Mouse (Mus musculus) limb, embryonic 12.5 days (tissue): ENCODE measurements around the gene Pgls. TPM values are rescaled to one million over a fixed set of nuclear protein-coding genes. Genes with fewer than 3 reads are reported as not detected.

Experiments
- ATAC-seq: fragments of 200-750 bp; cut with Nextera tagmentation; 2 replicates; pipeline ENCODE4 v1.8.0; 2017; ENCODE audit warnings: low read depth, moderate TSS enrichment; ENCODE audit not compliant: insufficient number of reproducible peaks, insufficient read depth, low FRiP score, low TSS enrichment
- H3K27ac ChIP-seq: fragments of 300-500 bp; sonication (generic); 2 replicates; pipeline ENCODE4 v1.5.1; 2016; ENCODE audit warnings: mild to moderate bottlenecking, moderate library complexity
- H3K27me3 ChIP-seq: fragments of 300-500 bp; sonication (generic); 2 replicates; pipeline ENCODE4 v1.6.1; 2016; ENCODE audit warnings: mild to moderate bottlenecking, moderate library complexity
- H3K36me3 ChIP-seq: fragments of 300-500 bp; sonication (generic); 2 replicates; pipeline ENCODE4 v1.6.1; 2016; ENCODE audit warnings: mild to moderate bottlenecking, moderate library complexity
- H3K4me1 ChIP-seq: fragments of 300-500 bp; sonication (generic); replicated peaks from 2 replicates; pipeline ENCODE4 v1.6.1; 2016
- H3K4me2 ChIP-seq: fragments of 300-500 bp; sonication (generic); 2 replicates; pipeline ENCODE4 v1.6.1; 2016; ENCODE audit warnings: mild to moderate bottlenecking, moderate library complexity
- H3K4me3 ChIP-seq: fragments of 300-500 bp; sonication (generic); replicated peaks from 2 replicates; pipeline ENCODE4 v1.5.1; 2016; ENCODE audit warnings: mild to moderate bottlenecking
- H3K9ac ChIP-seq: fragments of 300-500 bp; sonication (generic); replicated peaks from 2 replicates; pipeline ENCODE4 v1.6.1; 2016; ENCODE audit warnings: mild to moderate bottlenecking, moderate library complexity
- H3K9me3 ChIP-seq: fragments of 300-500 bp; sonication (generic); 2 replicates; pipeline ENCODE4 v1.6.1; 2016; ENCODE audit warnings: mild to moderate bottlenecking, moderate library complexity
- WGBS: fragments of 180-500 bp; shearing (Covaris S2); methylation state at CpG from one replicate; pipeline ENCODE4 v1.1.7; 2016; 5-methylcytosine and 5-hydroxymethylcytosine counted together
- polyA plus RNA-seq: library from polyadenylated mRNA; unstranded; fragments of >200 nt; fragmentation: Nextera tagmentation; extraction: Ambion mirVana; gene quantifications from 2 replicates; pipeline ENCODE4 v1.2.1, GENCODE M21; 2016

The Pgls gene
- polyA plus RNA-seq, result 228 and 243 TPM in 2 replicates

GRCm38 (mm10) chr8:71591471-71592373, at the start of gene Pgls:
TSS of gene Pgls (plus strand) at chr8:71592176.
- H3K36me3 ChIP-seq, result peaks cover 11% of the 10 kb centered on the region
- H3K9me3 ChIP-seq, result no peaks in the 10 kb centered on the region
- H3K27me3 ChIP-seq, result peaks cover 9% of the 10 kb centered on the region; the same call in 1 of the 2 replicates
- peak; percentile 77 for ATAC-seq
- H3K4me2 ChIP-seq, result peak within 1 kb of the TSS; percentile 94
- WGBS, result under 1% methylated on average over 70 of the region's 71 CpGs
- peak within 1 kb of the TSS; percentile 98 for H3K27ac ChIP-seq
- peak within 1 kb of the TSS; percentile 94 for H3K9ac ChIP-seq
- H3K4me1 ChIP-seq, result peaks cover 30% of the 10 kb centered on the region
- H3K4me3 ChIP-seq, result peak within 1 kb of the TSS; percentile 88

- peaks cover 28% of the 10 kb centered on the region for H3K36me3 ChIP-seq
- H3K27me3 ChIP-seq, result peaks cover 6% of the 10 kb centered on the region; the same call in 1 of the 2 replicates
- 0 out of 2 replicates have a peak within 1 kb of the TSS, but pooled peaks have one; percentile 50 for H3K27ac ChIP-seq
- peak within 1 kb of the TSS; percentile 77 for H3K9ac ChIP-seq
- ATAC-seq, result peak; percentile 93
- peaks cover 13% of the 10 kb centered on the region for H3K4me1 ChIP-seq
- H3K4me3 ChIP-seq, result peak within 1 kb of the TSS; percentile 86
- H3K9me3 ChIP-seq, result no peaks in the 10 kb centered on the region
- WGBS, result under 1% methylated on average over 55 of the region's 55 CpGs
- peak within 1 kb of the TSS; percentile 80 for H3K4me2 ChIP-seq
These were observed 49.2 kb upstream of the Pgls start, which contains the start of gene Mvb12a for GRCm38 (mm10) chr8:71542632-71543343. TSS of gene Mvb12a (plus strand) at chr8:71542922.

DNA sequence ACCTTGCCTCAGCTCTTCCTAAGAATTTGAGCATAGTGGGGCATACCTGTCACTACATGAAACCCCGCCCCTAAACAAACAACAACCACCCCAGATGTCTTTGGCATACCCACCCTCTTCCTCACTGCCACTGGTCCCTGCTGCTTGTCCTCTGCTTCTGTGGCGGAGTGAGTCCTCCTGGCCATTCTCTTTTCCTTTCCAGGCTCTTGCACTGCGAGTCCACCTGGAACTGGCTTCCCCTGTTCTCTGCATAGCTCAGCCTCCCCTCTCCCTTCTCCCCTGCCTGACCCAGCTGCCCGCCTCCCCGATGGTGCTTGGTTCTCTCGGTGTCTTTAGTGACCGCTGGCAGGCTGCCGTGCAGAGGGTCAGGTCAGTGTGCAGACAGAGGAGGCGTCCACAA, 48.2 kb upstream of the Pgls start:
- Histone ChIP-seq H3K4me2 (peak overlapping the region; percentile 80), H3K9me3 (no peaks in the 10 kb centered on the region), H3K4me1 (peaks cover 9% of the 10 kb centered on the region), H3K27me3 (no peaks in the 10 kb centered on the region), H3K4me3 (peak overlapping the region; percentile 86), H3K36me3 (peaks cover 35% of the 10 kb centered on the region), H3K27ac (no peak overlapping the region), H3K9ac (peak overlapping the region; percentile 77; the same call in 1 of the 2 replicates)
- 87% methylated on average over 9 of the region's 9 CpGs for WGBS
- no peak for ATAC-seq

DNA sequence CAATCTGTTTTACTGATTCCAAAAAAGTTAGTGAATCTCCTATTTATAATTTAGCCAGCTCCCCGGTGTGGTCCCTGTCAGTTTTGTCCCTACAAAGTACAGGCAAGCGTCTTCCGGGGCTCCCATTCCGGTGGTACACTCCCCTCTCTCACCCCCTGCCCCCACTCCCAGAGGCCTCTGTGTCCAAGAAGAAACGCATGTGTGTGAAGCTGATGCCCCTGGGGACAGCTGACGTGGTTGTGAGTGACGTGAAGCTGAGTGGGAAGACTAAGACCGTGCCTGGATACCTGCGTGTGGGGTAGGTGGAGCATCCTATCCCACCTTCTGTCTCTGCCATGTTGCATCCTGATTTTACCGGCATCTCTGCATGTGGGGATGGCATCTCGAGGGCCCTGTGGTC, 46.9 kb upstream of the Pgls start:
- H3K4me3 ChIP-seq, result no peak overlapping the region
- peaks cover 37% of the 10 kb centered on the region for H3K36me3 ChIP-seq
- peaks cover 9% of the 10 kb centered on the region for H3K4me1 ChIP-seq
- WGBS, result 92% methylated on average over 11 of the region's 11 CpGs
- no peaks in the 10 kb centered on the region for H3K27me3 ChIP-seq
- no peak overlapping the region for H3K27ac ChIP-seq
- no peak overlapping the region for H3K9ac ChIP-seq
- no peak for ATAC-seq
- H3K4me2 ChIP-seq, result no peak overlapping the region
- no peaks in the 10 kb centered on the region for H3K9me3 ChIP-seq

- Histone ChIP-seq H3K27ac (no peak overlapping the region), H3K36me3 (peaks cover 37% of the 10 kb centered on the region), H3K4me3 (no peak overlapping the region), H3K27me3 (no peaks in the 10 kb centered on the region), H3K4me1 (peaks cover 9% of the 10 kb centered on the region), H3K9ac (no peak overlapping the region), H3K9me3 (no peaks in the 10 kb centered on the region), H3K4me2 (no peak overlapping the region)
- ATAC-seq, result no peak
- 85% methylated on average over 7 of the region's 7 CpGs for WGBS
These were observed 44.4 kb upstream of the Pgls start for GRCm38 (mm10) chr8:71547590-71547989.

DNA sequence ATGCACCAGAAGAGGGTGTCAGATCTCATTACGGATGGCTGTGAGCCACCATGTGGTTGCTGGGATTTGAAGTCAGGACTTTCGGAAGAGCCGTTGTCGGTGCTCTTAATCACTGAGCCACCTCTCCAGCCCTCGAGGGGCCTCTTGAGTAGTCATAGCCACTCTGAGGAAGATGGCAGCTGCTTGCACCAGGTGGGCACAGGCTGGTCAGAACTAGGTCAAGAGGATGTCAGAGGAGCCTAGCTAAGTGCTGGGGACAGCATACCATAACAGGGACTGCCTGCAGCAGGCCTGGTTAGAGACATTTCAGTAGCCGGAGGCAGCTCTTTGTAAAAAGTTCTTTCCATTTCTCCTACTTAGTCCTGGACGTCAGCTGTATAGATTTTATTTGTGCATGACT, 41.2 kb upstream of the Pgls start:
- H3K36me3 ChIP-seq, result peaks cover 27% of the 10 kb centered on the region
- H3K9ac ChIP-seq, result no peak overlapping the region
- H3K27me3 ChIP-seq, result peaks cover 20% of the 10 kb centered on the region
- H3K4me2 ChIP-seq, result no peak overlapping the region
- H3K9me3 ChIP-seq, result no peaks in the 10 kb centered on the region
- no peak for ATAC-seq
- H3K4me3 ChIP-seq, result no peak overlapping the region
- no peak overlapping the region for H3K27ac ChIP-seq
- WGBS, result 61% methylated on average over 7 of the region's 7 CpGs
- no peaks in the 10 kb centered on the region for H3K4me1 ChIP-seq

DNA sequence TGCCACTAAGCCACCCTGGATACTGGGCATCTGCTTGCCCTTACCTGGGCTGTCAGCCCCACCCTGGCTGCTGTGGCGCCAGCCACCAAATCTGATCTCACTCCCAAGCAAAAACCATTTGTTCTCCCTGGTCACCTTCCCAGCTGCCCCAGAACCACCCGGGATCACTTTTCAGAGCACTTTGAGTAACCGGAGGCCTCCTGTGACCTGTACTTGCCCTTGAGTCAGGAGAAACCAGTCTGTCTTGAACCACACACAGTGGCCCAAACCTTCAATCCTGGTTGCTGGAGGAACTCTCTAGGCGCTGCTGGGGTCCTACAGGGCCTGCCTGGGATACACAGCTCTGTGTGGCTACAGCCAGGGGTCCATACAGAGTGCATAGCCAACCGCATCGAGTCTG, 39.2 kb upstream of the Pgls start:
- 41% methylated on average over 6 of the region's 6 CpGs for WGBS
- ATAC-seq, result no peak
- no peak overlapping the region for H3K4me2 ChIP-seq
- peaks cover 9% of the 10 kb centered on the region for H3K36me3 ChIP-seq
- H3K27me3 ChIP-seq, result peaks cover 40% of the 10 kb centered on the region
- H3K4me1 ChIP-seq, result no peaks in the 10 kb centered on the region
- no peaks in the 10 kb centered on the region for H3K9me3 ChIP-seq
- H3K27ac ChIP-seq, result no peak overlapping the region
- H3K4me3 ChIP-seq, result no peak overlapping the region
- no peak overlapping the region for H3K9ac ChIP-seq

DNA sequence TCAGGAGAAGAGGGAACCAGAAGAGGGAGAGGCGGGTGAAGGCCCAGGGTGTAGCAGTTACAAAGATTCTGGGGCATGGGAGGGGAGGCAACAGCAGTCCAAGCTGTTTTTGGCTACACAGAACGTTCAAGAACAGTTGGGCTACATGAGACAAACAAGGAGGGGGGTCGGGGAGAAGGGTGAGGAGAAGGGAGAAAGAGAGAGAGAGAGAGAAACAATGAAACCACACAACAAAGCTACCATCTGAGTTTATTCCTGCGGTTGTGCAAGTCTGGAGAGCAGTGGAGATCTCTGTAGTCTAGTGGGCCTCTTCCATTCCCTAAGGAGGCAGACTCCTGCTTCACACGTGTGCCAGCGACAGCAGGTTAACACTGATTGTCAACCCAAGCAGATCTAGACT, 38.0 kb upstream of the Pgls start:
- H3K9ac ChIP-seq, result no peak overlapping the region
- H3K4me1 ChIP-seq, result peaks cover 10% of the 10 kb centered on the region
- H3K4me2 ChIP-seq, result no peak overlapping the region
- H3K36me3 ChIP-seq, result no peaks in the 10 kb centered on the region
- no peak for ATAC-seq
- no peak overlapping the region for H3K27ac ChIP-seq
- no peak overlapping the region for H3K4me3 ChIP-seq
- WGBS, result 74% methylated on average over 6 of the region's 6 CpGs
- peaks cover 6% of the 10 kb centered on the region; the same call in 1 of the 2 replicates for H3K9me3 ChIP-seq
- peaks cover 52% of the 10 kb centered on the region for H3K27me3 ChIP-seq

GRCm38 (mm10) chr8:71554644-71555043, 37.3 kb upstream of the Pgls start:
- H3K4me1 ChIP-seq, result peaks cover 12% of the 10 kb centered on the region
- no peak overlapping the region for H3K27ac ChIP-seq
- 88% methylated on average over 2 of the region's 2 CpGs for WGBS
- H3K27me3 ChIP-seq, result peaks cover 59% of the 10 kb centered on the region
- peaks cover 7% of the 10 kb centered on the region; the same call in 1 of the 2 replicates for H3K9me3 ChIP-seq
- no peak overlapping the region for H3K4me3 ChIP-seq
- no peak for ATAC-seq
- H3K4me2 ChIP-seq, result no peak overlapping the region
- H3K9ac ChIP-seq, result no peak overlapping the region
- no peaks in the 10 kb centered on the region for H3K36me3 ChIP-seq

GRCm38 (mm10) chr8:71558071-71558957, 33.7 kb upstream of the Pgls start, which contains the start of gene Tmem221:
TSS of gene Tmem221 (minus strand) at chr8:71558871.
- peak within 1 kb of the TSS; percentile 47; the same call in 1 of the 2 replicates for H3K9ac ChIP-seq
- no peak for ATAC-seq
- peaks cover 21% of the 10 kb centered on the region for H3K4me1 ChIP-seq
- peak within 1 kb of the TSS; percentile 40 for H3K4me3 ChIP-seq
- H3K27ac ChIP-seq, result no peak within 1 kb of the TSS
- peak within 1 kb of the TSS; percentile 60 for H3K4me2 ChIP-seq
- no peaks in the 10 kb centered on the region for H3K36me3 ChIP-seq
- peaks cover 95% of the 10 kb centered on the region for H3K27me3 ChIP-seq
- H3K9me3 ChIP-seq, result peaks cover 7% of the 10 kb centered on the region; the same call in 1 of the 2 replicates
- 4% methylated on average over 66 of the region's 70 CpGs for WGBS
